Mouse (Mus musculus): ENCODE measurements at regions not wholly inside any gene's neighbourhood (a gene's known extent, or its start where the extent isn't known, plus 50 kb on each side); places are given as distances from the start of the nearest gene placed in this dataset.

DNA sequence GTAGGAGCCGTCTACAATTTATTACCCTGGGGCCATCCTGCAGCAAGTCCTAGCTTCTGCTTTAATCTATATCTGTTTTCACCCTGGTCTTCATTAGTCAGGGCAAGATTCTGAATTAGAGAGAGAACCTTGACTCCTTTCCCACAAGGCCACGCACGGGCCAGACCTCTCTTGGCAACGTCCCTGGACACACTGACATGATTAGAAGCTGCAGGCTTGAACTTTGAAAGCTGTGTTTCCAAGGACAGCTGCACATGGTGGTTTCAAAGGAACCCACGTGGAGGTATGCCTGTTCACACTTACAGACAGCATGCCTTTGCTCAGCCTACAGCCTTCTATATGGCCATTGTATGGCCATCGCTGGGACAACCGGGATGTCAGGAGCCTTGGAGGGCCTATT, 509.9 kb upstream of the Mki67 start:
- no peak for ATAC-seq (replicated peaks; ENCODE audit: poor library complexity)

- no peak for ATAC-seq (replicated peaks; ENCODE audit: poor library complexity)
Measured at GRCm38 (mm10) chr7:136228331-136228730, 512.2 kb upstream of the Mki67 start.

GRCm38 (mm10) chr7:136229592-136229991, 513.4 kb upstream of the Mki67 start:
- no peak for ATAC-seq (replicated peaks; ENCODE audit: poor library complexity)

GRCm38 (mm10) chr7:136232177-136232576, 516.0 kb upstream of the Mki67 start:
- no peak for ATAC-seq (replicated peaks; ENCODE audit: poor library complexity)

- no peak for ATAC-seq (replicated peaks; ENCODE audit: poor library complexity)
Measured at GRCm38 (mm10) chr7:136235563-136235962, 519.4 kb upstream of the Mki67 start.

DNA sequence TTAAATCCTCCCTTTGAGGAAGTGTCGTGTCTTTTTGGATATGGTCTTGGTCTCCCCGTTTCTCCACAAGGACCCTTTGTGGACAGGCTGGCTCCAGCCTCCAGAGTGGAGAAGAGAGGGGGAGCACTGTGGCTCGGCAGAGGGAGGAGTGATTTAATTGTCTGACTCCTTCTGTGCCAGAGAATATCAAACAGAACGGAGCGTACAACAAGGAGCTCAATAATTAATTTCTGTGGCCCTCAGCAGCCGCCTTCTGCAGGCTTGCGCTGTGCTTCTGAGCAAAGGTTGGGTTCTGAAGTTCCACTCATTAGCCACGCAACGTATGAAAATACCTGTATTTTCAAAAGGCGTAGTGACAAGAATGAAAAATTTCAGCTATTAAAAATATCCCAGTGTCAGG, 520.2 kb upstream of the Mki67 start:
- ATAC-seq (replicated peaks; ENCODE audit: poor library complexity), result no peak

DNA sequence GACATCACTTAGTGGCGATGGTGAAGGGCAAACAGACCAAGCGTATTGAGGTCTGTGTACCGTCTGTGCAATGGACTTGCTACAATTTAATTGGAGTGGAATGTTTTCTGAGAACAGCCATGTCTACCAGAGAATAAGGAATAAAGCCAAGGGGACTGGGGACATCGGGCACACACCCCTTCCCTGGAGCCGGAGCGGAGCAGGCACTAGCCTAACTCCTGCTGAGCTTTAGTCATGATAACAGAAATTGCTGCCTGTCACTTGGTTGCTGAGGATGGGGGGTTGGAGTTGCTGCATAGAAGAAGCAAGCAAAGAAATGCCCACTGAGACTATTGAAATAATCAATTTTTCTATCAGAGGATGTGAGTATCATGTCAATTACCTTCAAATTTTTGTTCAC, 549.5 kb upstream of the Mki67 start:
- ATAC-seq (replicated peaks; ENCODE audit: poor library complexity), result no peak

DNA sequence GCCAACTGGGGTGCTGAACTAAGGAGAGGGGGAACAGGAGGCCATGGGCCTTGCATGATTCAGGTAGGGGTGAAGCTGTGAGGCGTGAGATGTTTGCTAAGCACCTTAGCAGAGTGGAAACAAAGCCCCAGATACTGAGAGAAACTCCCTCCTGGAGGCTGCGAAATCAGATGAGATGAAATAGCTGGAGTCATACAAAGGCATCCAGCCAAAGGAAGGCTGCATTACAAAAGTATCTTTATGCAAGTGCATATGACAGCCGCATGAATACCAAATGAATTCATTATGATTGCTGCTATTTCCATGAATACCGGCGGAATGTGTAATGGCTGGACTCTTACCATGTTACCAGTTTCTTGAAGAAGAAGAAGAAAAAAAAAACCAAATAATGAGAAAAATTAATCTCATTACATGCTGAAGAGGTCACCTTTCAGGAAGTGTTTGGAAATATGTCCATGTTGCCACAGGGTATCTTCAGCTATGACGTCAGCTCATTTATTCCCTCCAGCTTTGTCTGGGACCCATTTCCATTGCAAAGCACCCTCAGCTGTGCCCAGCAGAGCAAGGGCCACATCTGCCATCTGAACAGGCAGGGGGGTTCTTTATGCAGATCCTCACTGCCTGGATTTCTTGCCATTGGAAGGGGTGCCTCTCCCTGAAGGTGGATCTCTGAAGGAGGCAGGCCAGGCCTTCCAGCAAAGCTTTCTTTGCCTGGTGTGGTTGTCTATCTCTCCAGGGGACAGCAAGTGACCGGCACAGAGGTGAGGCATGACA, 551.7 kb upstream of the Mki67 start:
- no peak for ATAC-seq (replicated peaks; ENCODE audit: poor library complexity)

DNA sequence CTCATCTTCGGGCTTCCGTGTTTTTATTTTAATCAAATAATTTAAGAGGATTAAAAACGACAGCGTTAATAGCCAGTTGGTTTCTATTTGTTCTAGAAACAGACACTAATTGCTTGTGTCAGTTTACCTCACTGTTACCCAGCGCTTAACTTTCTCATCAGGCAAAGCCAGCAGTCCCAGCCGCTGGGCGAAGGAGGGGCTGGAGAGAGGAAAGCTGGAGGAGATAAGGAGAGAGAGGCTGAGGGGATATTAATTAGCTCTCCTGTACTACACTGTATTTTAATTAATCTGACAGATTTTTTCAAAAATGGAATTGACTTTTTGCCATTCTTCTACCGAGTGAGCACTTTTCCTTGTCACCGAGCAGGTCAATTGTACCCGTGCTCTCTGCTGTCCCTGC, 559.5 kb upstream of the Mki67 start:
- no peak for ATAC-seq (replicated peaks; ENCODE audit: poor library complexity)

- ATAC-seq (replicated peaks; ENCODE audit: poor library complexity), result no peak
Measured at GRCm38 (mm10) chr7:136283770-136284169, 567.6 kb upstream of the Mki67 start.

DNA sequence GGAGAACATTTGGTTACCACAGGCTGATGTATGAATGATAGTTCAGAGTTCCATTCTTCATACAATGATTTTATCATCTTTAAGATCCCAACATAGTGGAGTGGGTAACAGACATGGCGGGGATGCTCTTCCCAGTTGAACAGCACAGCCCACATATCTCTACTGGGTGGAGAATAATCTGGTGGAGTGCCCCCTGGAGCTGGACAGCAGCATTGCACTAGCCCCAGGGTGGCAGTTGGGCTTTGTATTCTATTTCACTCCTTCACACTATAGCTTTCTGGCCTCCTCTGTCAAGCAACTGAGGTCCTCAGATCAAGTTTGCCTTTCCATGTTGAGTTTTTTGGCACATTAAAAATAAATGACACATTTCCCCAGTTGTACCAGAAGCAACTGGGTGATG, 569.4 kb upstream of the Mki67 start:
- ATAC-seq (replicated peaks; ENCODE audit: poor library complexity), result no peak

DNA sequence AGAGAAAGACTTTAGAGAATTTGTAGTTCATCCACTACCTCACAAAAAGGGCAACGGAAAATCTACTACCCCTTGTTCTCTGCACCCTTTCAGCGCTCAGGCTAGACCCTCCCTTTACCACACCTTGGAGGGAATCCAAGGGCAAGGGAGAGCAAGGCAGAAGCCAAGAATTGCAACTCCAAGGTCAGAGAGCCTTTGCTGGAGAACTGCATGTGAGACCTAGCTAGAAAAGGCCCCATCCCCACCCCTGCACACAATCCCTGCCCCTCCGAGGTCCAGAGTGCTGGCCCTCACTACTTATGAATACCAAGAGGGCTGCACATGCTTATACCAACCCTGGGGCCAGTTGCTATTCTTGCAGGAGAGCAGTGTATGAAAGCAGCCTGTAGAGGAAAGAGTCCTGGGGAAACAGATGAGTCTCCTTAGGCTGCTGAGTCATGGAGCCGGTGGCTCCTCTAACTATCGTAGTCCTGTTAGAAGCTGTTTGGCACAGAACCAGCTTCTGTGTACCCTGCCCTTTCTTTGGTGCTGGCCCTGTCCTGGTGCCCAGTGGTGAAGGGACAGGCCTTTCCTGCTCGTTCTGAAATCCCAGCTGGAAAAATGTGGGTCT, 577.5 kb upstream of the Mki67 start:
- no peak for ATAC-seq (replicated peaks; ENCODE audit: poor library complexity)

DNA sequence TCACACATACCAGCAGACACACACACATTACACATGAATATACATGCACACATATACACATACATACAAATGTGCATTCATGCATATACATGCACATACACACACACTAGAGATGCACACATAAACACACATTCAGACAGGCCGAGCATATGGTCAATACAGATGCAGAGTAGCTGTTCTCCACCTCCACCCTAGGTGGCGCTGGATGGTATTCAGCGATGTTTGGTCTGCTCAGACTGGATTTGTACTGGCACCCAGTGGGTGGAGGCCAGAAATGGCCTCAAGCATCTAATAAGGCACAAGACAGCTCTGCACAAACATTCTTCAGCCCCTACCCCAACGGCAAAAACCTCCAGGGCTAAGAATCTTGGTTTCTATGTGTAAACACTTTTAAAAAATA, 578.3 kb upstream of the Mki67 start:
- peak; percentile 83 for ATAC-seq (replicated peaks; ENCODE audit: poor library complexity)

DNA sequence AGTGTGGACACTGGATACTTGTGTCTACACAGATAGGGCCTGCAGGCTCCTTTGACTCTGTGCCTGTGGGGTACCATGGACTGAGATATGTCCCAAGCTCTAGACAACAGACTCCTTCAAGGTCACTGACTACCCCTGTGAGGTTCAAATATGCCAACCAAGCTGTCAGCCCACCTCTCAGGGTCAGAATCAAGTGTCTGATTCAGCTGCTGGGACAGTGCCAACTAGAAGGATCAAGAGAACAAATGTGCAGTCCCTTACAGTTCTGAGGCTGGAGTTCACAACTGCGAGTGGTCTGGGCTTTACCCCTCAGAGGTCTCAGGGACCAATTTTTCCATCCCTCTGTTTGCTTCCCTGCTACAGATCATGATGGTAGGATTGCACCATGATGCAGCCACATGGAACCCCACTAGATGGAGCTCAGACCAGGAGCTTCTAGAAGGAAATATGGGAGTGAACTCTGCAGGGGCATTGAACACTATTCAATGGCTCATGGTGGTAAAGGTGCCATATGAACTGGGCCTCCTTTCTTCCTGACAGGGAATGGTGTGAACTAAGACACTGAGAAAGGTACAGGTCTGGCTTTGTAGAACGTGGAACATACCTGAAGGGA, 581.8 kb upstream of the Mki67 start:
- ATAC-seq (replicated peaks; ENCODE audit: poor library complexity), result no peak

DNA sequence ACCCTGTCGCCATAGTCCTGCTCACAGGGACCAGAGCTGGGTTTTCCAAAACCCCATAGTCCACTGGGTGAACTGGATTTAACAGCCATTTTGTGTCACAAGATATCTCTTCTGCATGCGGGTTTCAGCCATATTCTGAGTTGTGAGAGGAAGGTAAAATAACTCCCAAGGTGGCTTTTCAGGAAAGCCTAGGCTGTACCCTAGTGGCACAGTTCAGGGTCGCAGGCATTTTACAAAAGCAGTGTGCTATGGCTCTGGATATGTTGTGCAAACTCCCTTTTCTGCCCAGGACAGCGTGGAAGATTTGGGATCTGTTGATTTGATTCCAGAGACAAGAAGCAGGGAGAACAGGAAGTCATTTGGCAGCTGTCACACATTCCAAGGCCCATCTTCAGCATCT, 588.3 kb upstream of the Mgmt start:
- ATAC-seq (replicated peaks; ENCODE audit: poor library complexity), result no peak

DNA sequence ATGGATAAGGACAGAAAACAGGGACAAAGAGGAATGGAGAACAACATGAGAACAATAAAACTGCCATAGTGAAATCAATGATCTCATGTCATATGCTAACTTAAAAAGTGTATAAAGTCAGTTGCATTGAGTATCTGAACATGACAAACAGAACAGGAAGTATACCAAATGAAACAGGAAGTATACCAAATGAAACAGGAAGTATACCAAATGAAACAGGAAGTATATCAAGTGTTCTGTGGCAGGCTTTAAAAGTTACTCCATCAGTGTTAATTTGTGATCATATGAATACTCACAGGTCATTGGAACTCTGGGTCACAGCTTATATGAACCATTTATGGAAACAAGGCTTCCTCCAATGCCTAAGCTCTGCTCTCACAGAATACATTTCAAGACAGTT, 585.6 kb upstream of the Mgmt start:
- ATAC-seq (replicated peaks; ENCODE audit: poor library complexity), result peak; percentile 70

DNA sequence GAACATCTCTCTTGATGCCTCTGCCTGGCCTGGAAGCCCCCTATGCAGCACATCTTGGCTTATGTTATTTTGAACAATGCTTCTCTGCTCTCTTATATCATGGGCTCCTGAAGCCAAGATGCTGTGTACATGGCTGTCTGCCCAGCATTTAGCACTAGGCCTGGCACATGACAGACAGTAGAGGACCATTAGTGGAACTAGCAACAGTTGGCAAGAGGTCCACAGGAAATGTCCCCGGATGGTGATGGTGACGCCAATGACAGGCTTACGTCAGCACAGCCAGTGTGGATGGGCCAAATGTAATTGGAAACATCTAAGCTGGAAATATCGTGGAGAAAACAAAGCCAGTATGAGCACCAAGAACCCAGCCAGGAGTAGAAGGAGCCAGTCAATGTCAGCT, 567.1 kb upstream of the Mgmt start:
- ATAC-seq (replicated peaks; ENCODE audit: poor library complexity), result no peak

- no peak for ATAC-seq (replicated peaks; ENCODE audit: poor library complexity)
Measured at GRCm38 (mm10) chr7:136330431-136330830, 564.0 kb upstream of the Mgmt start.

- no peak for ATAC-seq (replicated peaks; ENCODE audit: poor library complexity)
Measured at GRCm38 (mm10) chr7:136332805-136333204, 561.6 kb upstream of the Mgmt start.

- no peak for ATAC-seq (replicated peaks; ENCODE audit: poor library complexity)
Measured at GRCm38 (mm10) chr7:136341599-136342210, 552.7 kb upstream of the Mgmt start.

DNA sequence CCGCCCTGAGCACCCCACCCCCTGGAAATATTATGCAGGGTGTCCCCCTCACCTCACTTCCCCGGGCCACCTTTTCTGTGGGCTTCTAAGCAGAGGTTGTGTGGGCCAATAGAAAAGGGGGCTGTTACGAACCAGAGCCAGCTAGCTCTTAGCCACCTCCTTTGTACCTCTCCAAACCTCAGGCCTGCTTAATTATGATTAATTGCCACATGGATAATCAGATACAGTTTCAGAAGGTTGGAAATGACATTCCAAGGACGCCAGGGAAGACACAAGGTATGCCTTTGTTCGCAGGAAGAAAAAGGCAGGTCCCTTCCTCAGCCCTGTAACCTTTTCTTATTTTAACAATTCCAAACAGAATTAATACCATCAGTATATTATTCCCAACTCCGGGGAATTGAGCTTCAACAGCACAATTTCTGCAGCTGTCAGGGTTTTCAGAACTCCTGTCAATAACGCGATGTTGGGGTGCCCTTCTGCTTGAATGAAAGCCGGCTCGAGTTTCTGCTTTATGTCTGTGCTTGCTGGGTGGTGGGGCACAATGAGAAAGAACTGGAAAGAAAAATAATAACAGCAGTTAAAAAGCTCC, 552.1 kb upstream of the Mgmt start:
- no peak for ATAC-seq (replicated peaks; ENCODE audit: poor library complexity)

DNA sequence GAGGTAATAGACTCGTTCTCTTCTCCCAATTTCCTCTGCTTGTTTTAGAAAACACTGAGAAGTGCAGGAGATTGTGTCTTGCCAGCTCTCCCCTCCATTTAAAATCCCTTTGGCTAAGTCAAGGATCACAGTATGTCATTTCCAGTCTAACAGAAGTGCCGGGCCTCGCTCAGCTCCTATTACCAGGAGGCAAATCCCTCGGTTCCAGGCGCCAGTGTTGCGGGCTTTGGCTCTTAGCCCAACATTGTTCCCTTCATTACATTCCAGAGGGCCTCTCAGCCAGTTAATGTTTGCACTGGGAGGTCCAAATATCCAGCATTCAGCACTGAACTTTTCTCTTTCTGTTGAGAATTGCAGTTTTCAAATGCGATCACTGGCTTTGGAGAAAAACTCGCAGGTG, 551.6 kb upstream of the Mgmt start:
- no peak for ATAC-seq (replicated peaks; ENCODE audit: poor library complexity)
